9 mouse cellular contexts compared by ENCODE assay signal in genomic region chr12:79193441-79193840, GRCm38 (mm10). TPM values are rescaled to one million over a fixed set of nuclear protein-coding genes. Genes with fewer than 3 reads are reported as not detected.
DNase-seq lines count a peak whose midpoint lies in the region; ATAC-seq and TF ChIP-seq lines count a peak whose summit lies in the region.
"Had no signal": no experiment of that assay in that cellular context is flagged by ENCODE, and none has a peak within 500 bp of the region (broad histone marks: within the 10 kb centered on the region; RNA-seq: fewer than 3 reads in every experiment).

No protein-coding gene starts in this region.

- ATAC-seq in forebrain, embryonic 11.5 days (replicated peaks; ENCODE audit: low FRiP score) = no peak
- no peak for ATAC-seq in forebrain, embryonic 12.5 days (ENCODE audit: low FRiP score)
- peak; percentile 59 for ATAC-seq in megakaryocyte, adult 5-6 weeks (ENCODE audit: poor library complexity, severe bottlenecking)

- H3K4me3 ChIP-seq in forebrain, embryonic 11.5 days (ENCODE audit: low read depth, low read length) = no peak overlapping the region
- no peak overlapping the region for H3K4me3 ChIP-seq in forebrain, embryonic 12.5 days (replicated peaks)
- no peak overlapping the region for H3K4me3 ChIP-seq in ES-Bruce4 (ENCODE audit: low read depth, low read length)

- H3K9me3 ChIP-seq in forebrain, embryonic 11.5 days (ENCODE audit: control insufficient read depth, low read length) = no peaks in the 10 kb centered on the region
- no peaks in the 10 kb centered on the region for H3K9me3 ChIP-seq in forebrain, embryonic 12.5 days
- no peaks in the 10 kb centered on the region for H3K9me3 ChIP-seq in ES-Bruce4 (replicated peaks; ENCODE audit: control insufficient read depth, insufficient read depth, low read length, poor library complexity, severe bottlenecking)

- no peaks in the 10 kb centered on the region for H3K4me1 ChIP-seq in forebrain, embryonic 11.5 days (replicated peaks; ENCODE audit: control insufficient read depth, insufficient read depth, low read length)
- H3K4me1 ChIP-seq in forebrain, embryonic 12.5 days = peaks cover 20% of the 10 kb centered on the region
- H3K4me1 ChIP-seq in ES-Bruce4 (ENCODE audit: control insufficient read depth, insufficient read depth, low read length) = no peaks in the 10 kb centered on the region

- no peak overlapping the region for H3K4me2 ChIP-seq in forebrain, embryonic 11.5 days (ENCODE audit: low read depth, low read length, severe bottlenecking)
- no peak overlapping the region for H3K4me2 ChIP-seq in forebrain, embryonic 12.5 days

- TF ChIP-seq CTCF in ES-Bruce4 (IDR thresholded peaks at IDR 0.05; ENCODE audit: low read depth, low read length) = peak; percentile 45

- H3K9ac ChIP-seq in forebrain, embryonic 11.5 days (ENCODE audit: low read length) = no peak overlapping the region
- no peak overlapping the region for H3K9ac ChIP-seq in forebrain, embryonic 12.5 days
- no peak overlapping the region for H3K9ac ChIP-seq in ES-Bruce4 (ENCODE audit: low read depth, poor library complexity, severe bottlenecking)

- peak; percentile 81 for DNase-seq in forebrain, embryonic 11.5 days (ENCODE audit: low spot score)
- DNase-seq in cerebellum, adult 11-12 months = peak; percentile 49
- DNase-seq in gastrocnemius, postnatal 10 days = peak; percentile 73
- peak; percentile 75 to 81 for DNase-seq in layer of hippocampus, postnatal 10 days (ENCODE audit: low spot score in 2 of 2)
- DNase-seq in spleen, postnatal 10 days (ENCODE audit: low spot score in 2 of 2) = peak; percentile 45 to 84

- TF ChIP-seq POLR2A in ES-Bruce4 (IDR thresholded peaks at IDR 0.05; ENCODE audit: insufficient read depth, low read length) = no peak

- no peaks in the 10 kb centered on the region for H3K27me3 ChIP-seq in forebrain, embryonic 11.5 days (ENCODE audit: control insufficient read depth, insufficient read depth, low read length)
- H3K27me3 ChIP-seq in forebrain, embryonic 12.5 days = no peaks in the 10 kb centered on the region
- no peaks in the 10 kb centered on the region for H3K27me3 ChIP-seq in ES-Bruce4 (ENCODE audit: control insufficient read depth, insufficient read depth, low read length, poor library complexity, severe bottlenecking)

- no peak for TF ChIP-seq EP300 in ES-Bruce4 (IDR thresholded peaks at IDR 0.05; ENCODE audit: insufficient read depth, low read depth, low read length)

- WGBS in forebrain, embryonic 11.5 days = 9% methylated on average over 3 of the region's 3 CpGs
- 9% methylated on average over 3 of the region's 3 CpGs for WGBS in forebrain, embryonic 12.5 days

- no peak overlapping the region for H3K27ac ChIP-seq in forebrain, embryonic 11.5 days (ENCODE audit: low read depth, low read length)
- no peak overlapping the region for H3K27ac ChIP-seq in forebrain, embryonic 12.5 days
- H3K27ac ChIP-seq in ES-Bruce4 (ENCODE audit: insufficient read depth, low read length) = no peak overlapping the region
- H3K27ac ChIP-seq: macrophage had no signal

- H3K36me3 ChIP-seq in forebrain, embryonic 11.5 days (ENCODE audit: control insufficient read depth, insufficient read depth, low read length) = no peaks in the 10 kb centered on the region
- H3K36me3 ChIP-seq in forebrain, embryonic 12.5 days (replicated peaks) = no peaks in the 10 kb centered on the region; the same call in 1 of the 2 replicates
- peaks cover 1% of the 10 kb centered on the region; the same call in 1 of the 2 replicates for H3K36me3 ChIP-seq in ES-Bruce4 (ENCODE audit: control insufficient read depth, insufficient read depth, low read length, poor library complexity, severe bottlenecking)

RNA-seq across cellular contexts. Expression of gene Rdh11, which starts 1.3 kb away (rescaled TPM):
- 25.4 and 26.3 TPM in 2 replicates for polyA plus RNA-seq in forebrain, embryonic 11.5 days (2014; fragmentation: Nextera tagmentation; extraction: Ambion mirVana)
- polyA plus RNA-seq in forebrain, embryonic 12.5 days (2016; fragmentation: Nextera tagmentation; extraction: Ambion mirVana) = 23.7 and 25.2 TPM in 2 replicates
- polyA plus RNA-seq in ES-Bruce4 (2011; ENCODE audit: insufficient read depth, insufficient read length, low read depth, missing spikeins) = 42.1 and 43.2 TPM in 2 replicates
- 1 to 10 TPM; 4.5 to 4.7 TPM for total RNA-seq in gastrocnemius, postnatal 10 days (2021)
- total RNA-seq in layer of hippocampus, postnatal 10 days (2021) = 10 to 100 TPM; 30.0 to 30.5 TPM
- total RNA-seq in megakaryocyte, adult 5-6 weeks (2015) = 10.1 and 12.7 TPM in 2 replicates
- 12.5 and 13.1 TPM in 2 replicates for total RNA-seq in megakaryocyte, adult 5-6 weeks (2017)

RNA-seq across cellular contexts. Expression of gene Rdh12, which starts 15.3 kb away (rescaled TPM):
- 0.85 and 1.8 TPM in 2 replicates for polyA plus RNA-seq in forebrain, embryonic 11.5 days (2014; fragmentation: Nextera tagmentation; extraction: Ambion mirVana)
- 1.4 and 1.5 TPM in 2 replicates for polyA plus RNA-seq in forebrain, embryonic 12.5 days (2016; fragmentation: Nextera tagmentation; extraction: Ambion mirVana)
- polyA plus RNA-seq in ES-Bruce4 (2011; ENCODE audit: insufficient read depth, insufficient read length, low read depth, missing spikeins) = 1.6 and 2.1 TPM in 2 replicates
- under 1 TPM; 0.35 to 0.41 TPM for total RNA-seq in gastrocnemius, postnatal 10 days (2021)
- total RNA-seq in layer of hippocampus, postnatal 10 days (2021) = 1 to 10 TPM; 1.6 to 2.0 TPM
- total RNA-seq in megakaryocyte, adult 5-6 weeks (2015) = 14.8 and 21.4 TPM in 2 replicates
- 15.5 and 17.2 TPM in 2 replicates for total RNA-seq in megakaryocyte, adult 5-6 weeks (2017)

RNA-seq across cellular contexts. Expression of gene Vti1b, which starts 21.0 kb away (rescaled TPM):
- polyA plus RNA-seq in forebrain, embryonic 11.5 days (2014; fragmentation: Nextera tagmentation; extraction: Ambion mirVana) = 88.3 and 97.8 TPM in 2 replicates
- 108 and 109 TPM in 2 replicates for polyA plus RNA-seq in forebrain, embryonic 12.5 days (2016; fragmentation: Nextera tagmentation; extraction: Ambion mirVana)
- polyA plus RNA-seq in ES-Bruce4 (2011; ENCODE audit: insufficient read depth, insufficient read length, low read depth, missing spikeins) = 58.9 and 59.7 TPM in 2 replicates
- 10 to 100 TPM; 50.3 to 60.1 TPM for total RNA-seq in gastrocnemius, postnatal 10 days (2021)
- 100 to 1,000 TPM; 137 to 139 TPM for total RNA-seq in layer of hippocampus, postnatal 10 days (2021)
- total RNA-seq in megakaryocyte, adult 5-6 weeks (2015) = 17.5 and 17.7 TPM in 2 replicates
- total RNA-seq in megakaryocyte, adult 5-6 weeks (2017) = 192 and 195 TPM in 2 replicates

Comparison
In these comparisons a context has a peak if more than half of its experiments do, and no peak if none do; other contexts are left out.
1. RNA of gene Rdh12, which starts 15.3 kb away (total RNA-seq): 14.8 to 21.4 TPM in megakaryocyte, adult 5-6 weeks; 1.6 to 2.0 TPM in layer of hippocampus, postnatal 10 days and 0.35 to 0.41 TPM in gastrocnemius, postnatal 10 days; every median in the first group is over 4 times any median in the second.
2. Peak in every context shown above with its lines, with median percentiles within 50 percentile points of each other: DNase-seq.